Mouse (Mus musculus): ENCODE data around the gene Adamts7. TPM values are rescaled to one million over a fixed set of nuclear protein-coding genes. Genes with fewer than 3 reads are reported as not detected.

The Adamts7 gene
- total RNA-seq, 2 experiments from 2014 or later, result 14.4 to 17.7 TPM

DNA sequence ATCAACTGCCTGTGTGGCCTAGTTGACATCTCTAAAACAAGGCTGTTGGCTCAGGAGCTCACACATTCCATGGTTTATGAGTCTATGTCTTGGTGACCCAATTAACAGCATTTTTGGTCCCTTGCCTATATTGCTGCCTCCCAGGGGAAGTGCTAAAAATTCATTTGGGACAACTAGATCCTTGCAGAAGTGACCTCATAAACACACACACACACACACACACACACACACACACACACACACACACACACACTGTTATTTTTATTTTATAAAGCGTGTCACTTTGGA, 26.2 kb upstream of the Adamts7 start:
- DNase-seq, result no peak
- intact Hi-C loops (cut with DNase I), result no loop called here

DNA sequence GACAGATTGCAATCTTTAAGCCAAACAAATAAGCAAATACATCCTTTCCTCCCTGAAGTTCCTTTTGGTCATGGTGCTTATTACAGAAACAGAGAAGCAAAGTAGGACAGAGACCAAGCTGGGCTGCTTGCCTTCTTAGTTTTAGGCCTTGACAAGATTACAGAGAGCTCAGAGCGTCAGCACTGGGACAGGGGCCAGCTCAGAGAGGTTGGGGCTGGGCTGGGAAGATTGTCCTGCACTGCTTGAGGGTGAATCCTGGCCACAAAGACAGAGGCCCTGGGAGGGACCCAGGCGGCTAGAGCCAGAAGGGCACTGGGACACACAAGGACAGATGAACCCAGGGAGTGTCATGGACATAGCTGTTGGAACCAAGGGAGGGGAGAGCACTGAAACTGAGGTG, 17.1 kb upstream of the Adamts7 start:
- intact Hi-C loops (cut with DNase I), result no loop called here
- DNase-seq, result peak; percentile 61 to 65

DNA sequence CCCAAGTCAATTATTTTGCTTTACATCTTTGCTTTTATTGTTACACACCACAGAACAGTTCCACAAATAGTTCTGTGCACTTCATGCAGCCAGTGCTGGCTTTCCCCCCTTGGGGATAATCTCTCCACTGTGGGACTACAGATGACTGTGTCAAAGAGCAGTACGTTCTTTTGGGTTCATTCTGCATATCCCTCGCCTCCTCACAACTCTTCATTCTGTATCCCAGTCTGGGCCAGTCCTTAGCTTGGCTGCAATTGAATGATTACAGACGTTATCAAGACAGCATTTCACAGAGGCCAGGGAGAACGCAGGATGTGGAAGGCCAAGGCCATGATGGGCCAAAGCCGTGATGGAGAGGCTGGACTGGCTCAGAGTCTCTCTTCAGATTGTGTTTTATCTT, 16.0 kb upstream of the Adamts7 start:
- intact Hi-C loops (cut with DNase I), result no loop called here
- no peak for DNase-seq

DNA sequence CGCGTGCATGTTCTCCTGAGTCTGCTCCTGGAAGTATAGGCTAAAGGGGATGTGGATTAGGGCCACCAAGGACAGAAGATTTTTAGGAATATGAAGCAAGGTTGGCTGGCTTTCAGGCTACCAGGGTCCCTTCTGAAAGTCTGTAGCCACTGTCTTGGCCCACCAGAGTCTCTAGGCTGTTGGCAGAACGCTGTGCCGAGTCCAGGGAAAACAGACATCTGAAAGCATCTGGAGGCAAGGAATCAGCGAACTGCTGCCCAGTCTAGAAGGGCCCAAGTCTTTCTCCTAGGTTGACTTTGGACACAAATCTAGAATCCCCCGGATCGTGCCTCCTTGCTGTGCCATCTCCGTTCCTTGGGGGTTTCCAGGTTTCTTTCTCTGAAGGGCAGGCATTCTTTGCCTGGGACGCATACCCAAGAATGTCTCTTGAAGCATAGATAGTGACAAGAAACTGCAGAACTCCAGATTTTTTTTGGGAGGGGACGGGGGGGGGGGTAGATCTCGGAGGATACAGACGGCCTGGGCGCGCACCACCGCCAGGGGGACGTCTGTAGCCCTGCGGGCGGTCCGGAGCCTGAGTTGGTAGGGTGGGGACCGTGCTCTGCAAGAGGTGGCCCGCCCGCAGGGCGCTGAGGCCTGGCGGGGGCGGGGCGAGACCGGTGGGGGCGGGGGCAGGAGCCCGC, 485 bp upstream of the Adamts7 start:
- DNase-seq, result peak; percentile 73 to 77
- intact Hi-C loops (cut with DNase I), result loop anchor here (2.0 kb wide), 2 partner anchors 32 to 36 kb away; no protein-coding TSS in a partner anchor

DNA sequence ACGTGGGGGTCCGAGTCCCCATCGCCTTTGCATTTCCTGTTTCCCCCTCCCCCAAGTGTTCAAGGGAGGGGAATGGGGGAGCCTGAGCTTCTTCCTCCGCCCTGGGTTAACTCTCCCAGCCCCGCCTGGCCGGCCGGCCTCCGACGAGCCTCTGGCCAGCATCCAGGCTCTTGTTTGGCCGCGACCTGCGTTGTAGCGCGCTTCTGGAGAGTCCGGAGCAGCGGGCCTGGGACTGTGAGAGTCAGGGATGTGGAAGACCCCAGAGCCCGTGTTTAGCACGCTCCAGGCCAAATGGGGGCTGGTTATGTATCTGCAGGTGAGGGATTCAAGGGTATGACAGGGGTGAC, 853 bp downstream of the Adamts7 start:
- peak; percentile 71 to 77 for DNase-seq
- intact Hi-C loops (cut with DNase I), result loop anchor here (2.0 kb wide), 3 partner anchors 19 to 37 kb away; no protein-coding TSS in a partner anchor

DNA sequence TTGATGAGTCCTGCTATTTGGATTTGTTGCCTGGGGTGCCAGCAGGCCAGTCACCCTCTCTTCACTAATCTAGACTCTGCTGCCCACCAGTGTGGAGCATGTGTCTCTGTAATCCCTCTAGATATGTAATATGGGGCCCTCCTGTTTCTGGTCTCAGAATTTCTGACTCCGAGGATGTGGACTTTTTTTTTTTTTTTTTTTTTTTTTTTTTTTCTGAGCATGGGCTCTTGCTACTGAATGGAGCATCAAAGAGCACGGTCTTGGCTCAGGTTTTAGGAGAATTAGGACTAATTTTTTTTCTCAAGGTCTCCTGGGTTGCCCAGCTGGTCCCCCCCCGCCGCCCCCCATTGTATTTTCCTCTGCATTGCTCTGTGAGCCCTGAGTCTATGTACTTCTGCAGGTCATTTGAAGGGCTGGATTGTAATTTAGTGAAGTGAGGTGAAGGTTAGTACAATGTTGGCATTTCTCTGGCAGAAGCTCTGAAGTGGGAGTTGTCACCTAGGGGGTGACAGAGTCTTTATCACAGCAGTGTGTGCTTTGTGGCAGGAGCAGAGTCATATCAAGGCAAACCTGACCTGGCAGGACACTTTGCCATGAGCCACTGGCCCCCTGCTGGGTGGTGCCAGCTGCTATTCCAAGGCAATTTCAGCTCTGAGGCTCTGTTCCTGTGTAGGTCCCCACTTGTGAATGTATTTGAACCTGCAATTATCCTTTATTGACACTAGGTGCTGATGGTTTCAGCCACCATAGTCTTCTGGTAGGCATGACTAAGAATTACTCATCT, 2.0 kb downstream of the Adamts7 start:
- intact Hi-C loops (cut with DNase I), result loop anchor here (2.0 kb wide), 1 partner anchor 18 kb away; no protein-coding TSS in a partner anchor
- no peak for DNase-seq

DNA sequence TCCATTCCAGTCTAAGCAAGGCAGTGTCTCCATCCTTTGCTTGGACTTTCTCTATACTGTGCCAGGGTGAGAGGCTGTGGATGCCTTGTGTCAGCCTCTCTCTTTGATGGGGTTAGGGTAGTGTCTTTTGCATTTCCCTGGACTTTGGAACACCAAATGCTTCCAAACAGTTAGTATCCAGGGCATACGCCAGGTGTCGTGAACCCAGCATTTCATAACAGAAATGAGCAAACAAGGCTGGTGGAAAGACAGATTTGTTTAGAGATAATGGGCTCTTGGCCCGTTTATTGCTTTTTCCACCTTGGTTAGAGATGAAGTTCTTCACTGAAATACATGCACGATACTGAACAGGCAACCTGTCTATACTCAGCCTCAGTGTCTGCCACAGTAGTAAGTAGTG, 2.7 kb downstream of the Adamts7 start:
- intact Hi-C loops (cut with DNase I), result loop anchor here (2.0 kb wide), 1 partner anchor 17 kb away; no protein-coding TSS in a partner anchor

DNA sequence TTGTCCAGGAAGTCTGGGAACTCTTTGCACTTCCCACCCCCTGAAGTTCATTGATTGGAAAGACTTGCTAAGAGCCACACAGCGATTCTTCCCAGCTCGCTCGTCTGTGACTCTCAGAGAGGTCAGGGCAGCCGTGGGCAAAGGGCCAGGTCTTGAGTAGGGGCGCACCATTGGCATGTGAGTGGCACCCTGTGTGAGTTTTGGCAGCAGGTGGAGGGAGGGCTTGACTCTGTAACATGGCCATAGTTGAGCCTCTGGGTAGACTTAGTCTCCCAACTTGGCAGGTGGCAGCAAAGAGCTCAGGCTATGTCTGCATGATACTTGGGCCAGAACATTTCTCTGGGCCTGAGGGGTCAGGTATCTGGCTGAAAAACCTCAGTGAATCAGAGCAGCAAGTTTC, 3.7 kb downstream of the Adamts7 start:
- intact Hi-C loops (cut with DNase I), result no loop called here
- peak; percentile 40 to 52 for DNase-seq

More for the DNA sequence above, 2.7 kb downstream of the Adamts7 start:
- DNase-seq, result no peak

DNA sequence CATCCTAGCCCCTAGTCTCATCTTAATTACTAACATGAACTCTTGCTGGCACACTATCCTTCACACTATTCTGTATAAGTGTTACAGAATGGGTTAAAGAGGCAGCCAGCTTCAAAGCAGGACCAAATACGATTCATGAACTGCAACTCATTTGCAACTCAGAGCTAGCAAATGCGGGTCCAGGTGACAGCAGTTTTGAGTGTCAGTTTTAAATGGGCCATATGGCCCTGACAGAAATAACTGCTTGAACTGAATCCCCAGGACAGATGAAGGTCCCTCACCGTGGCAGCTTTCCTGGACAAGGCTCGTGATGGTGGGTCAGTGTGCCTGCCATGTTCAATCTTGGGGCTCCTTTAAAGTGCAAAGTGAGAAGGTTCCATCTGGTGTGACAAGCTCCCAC, 7.1 kb downstream of the Adamts7 start:
- intact Hi-C loops (cut with DNase I), result no loop called here
- no peak for DNase-seq

DNA sequence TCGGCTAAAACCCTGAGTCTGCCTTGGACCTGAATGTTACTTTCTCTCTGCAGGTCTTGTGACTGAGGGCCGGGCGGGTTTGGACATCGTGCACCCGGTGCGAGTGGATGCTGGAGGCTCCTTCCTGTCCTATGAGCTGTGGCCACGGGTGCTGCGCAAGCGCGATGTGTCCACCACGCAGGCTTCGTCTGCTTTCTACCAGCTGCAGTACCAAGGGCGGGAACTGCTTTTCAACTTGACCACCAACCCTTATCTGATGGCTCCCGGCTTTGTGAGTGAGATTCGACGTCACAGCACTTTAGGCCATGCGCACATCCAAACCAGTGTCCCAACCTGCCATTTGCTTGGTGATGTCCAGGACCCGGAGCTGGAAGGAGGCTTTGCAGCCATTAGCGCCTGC, 8.6 kb downstream of the Adamts7 start:
- intact Hi-C loops (cut with DNase I), result no loop called here
- no peak for DNase-seq

DNA sequence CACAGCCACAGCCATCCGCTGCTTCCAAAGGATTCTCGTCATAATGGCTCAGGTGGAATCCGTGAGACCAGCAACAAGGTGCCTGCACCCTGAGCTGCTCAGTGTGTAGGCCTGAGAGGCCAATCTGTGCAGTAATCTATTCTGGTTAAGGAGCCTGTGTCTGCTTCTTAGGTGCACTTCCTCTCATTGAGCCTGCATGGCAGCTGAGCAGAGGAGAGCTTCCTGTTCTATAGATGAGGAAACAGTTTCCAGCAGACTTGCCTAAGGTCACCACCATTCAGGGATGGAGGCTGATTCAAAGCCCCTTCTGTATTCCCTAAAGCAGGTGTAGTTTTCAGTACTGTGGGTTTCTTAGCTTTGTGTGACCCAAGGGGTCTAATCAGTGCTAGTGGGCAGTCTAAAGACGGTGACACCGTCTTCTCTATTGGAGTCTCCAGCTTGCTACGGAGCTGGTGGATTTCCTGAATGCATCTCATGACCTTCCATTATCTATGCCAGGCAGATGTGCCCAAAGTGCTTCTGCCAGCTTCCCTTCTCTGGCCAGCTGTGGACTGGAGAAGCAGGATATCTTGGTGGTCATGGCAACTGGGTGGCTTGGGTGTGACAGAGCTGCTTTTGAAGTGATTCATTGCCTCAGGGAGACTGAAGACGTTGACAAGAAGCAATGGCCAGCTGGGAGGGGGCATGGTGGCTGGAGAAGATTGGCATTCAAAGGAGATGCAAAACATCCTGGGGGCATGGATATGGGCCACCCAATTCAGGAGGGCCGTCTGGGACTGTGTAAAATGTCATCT, 9.9 kb downstream of the Adamts7 start:
- intact Hi-C loops (cut with DNase I), result no loop called here
- no peak for DNase-seq

DNA sequence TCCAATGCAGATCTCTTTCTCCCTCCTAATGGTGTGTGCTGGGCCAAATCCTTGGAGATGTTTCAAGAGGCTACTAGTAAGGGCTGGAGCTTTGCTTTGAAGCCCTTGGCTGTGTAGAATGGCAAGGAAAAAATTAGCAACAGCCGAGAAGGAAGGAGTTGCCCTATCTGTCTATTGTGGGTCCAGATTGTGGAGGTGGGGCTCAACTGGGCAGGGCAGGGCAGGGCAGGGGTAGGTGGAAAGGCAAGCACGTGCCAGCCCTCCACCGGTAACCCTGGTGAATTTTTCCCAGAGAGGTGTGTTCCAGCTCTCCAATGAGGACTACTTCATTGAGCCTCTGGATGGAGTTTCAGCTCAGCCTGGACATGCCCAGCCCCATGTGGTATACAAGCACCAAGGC, 10.5 kb downstream of the Adamts7 start:
- intact Hi-C loops (cut with DNase I), result no loop called here

DNA sequence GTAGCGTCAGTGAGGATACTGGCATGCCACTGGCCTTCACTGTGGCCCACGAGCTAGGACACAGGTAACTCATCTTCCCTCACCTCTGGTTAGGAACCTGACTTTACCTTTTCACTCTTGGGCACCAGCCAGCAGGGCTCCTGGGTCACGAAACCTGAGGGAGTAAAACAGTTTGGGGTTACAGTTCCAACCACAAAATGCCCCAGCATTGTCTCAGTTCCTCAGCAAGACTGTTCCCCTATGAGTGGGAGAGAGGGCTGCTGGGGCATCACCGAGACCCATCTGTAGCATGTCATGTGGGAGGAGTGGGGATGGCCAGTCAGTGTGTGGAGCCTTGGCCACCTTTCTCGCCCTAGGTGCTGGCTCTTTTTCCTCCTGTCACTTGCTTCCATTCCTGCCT, 16.5 kb downstream of the Adamts7 start:
- DNase-seq, result no peak
- intact Hi-C loops (cut with DNase I), result no loop called here

More for the DNA sequence above, 10.5 kb downstream of the Adamts7 start:
- no peak for DNase-seq

DNA sequence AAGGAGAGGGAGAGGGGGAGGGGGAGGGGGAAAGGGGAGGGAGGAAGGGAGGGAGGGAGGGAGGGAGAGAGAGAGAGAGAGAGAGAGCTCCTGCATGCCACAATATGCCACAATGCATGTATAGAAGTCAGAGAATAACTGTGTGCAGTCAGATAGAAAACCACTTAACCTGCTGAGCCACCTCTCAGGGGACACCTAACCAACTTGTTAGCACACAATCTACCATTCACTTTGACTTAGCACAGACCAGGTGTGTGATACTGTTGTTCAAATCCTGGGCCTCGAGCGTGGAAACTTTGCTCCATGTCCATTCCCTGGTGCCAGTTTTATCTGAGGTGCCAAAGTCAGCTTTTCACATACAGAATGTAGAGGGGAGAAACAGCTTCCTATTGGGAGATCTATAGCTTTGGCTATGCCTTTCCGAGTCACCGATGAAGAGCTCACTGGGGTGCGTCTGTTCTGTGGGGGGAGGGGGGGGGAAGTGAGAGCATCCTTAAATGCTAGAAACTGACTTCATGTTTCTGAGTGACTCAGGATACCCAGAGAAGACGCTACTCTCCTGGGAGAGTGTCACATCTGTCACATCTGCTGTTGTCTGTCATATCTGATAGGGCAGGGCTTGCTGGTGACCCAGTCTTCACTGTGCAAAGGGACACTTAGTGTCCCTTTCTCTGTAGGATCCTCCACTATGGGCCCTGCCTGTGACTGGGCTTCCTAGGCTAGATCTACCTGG, 19.0 kb downstream of the Adamts7 start:
- DNase-seq, result no peak
- intact Hi-C loops (cut with DNase I), result loop anchor here (2.0 kb wide), 1 partner anchor 17 kb away; no protein-coding TSS in a partner anchor

DNA sequence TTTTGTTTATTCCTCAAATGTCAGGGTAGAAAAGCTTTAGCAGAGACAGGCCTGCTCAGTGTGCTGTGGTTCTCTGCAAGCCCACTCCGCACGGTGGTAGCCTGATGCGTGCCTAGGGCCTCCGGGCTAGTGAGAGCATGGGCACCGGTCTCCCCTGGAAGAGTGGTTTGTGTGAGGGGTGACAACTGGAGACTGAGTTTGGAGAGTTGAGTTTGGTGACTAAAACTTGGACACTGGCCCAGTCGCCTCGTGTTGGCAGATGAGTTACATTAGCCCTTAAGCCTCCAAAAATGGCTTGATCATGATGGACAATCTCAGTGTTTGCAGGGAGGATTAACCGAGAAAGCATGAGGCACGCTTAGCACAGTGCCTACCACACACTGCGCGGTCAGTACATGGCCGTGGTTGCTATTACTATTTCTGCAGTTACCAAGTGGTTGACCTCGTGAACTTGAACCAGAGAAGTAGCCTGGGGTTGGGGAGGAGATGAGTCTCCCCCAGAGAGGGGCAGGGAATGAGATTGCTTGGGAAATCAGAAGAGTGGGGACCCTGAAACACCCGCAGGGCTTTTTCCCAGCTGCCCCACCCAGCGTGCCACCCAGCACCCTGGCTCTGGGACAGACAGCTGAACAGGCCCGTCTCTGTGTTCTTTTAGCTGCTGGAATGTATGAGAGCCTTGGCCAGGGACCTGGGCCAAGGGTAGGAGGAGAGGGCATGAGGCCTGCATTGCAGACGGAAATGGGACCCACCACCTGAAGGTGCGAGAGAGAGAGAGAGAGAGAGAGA, 20.0 kb downstream of the Adamts7 start:
- intact Hi-C loops (cut with DNase I), result loop anchor here (2.0 kb wide), 1 partner anchor 18 kb away; no protein-coding TSS in a partner anchor
- no peak for DNase-seq

DNA sequence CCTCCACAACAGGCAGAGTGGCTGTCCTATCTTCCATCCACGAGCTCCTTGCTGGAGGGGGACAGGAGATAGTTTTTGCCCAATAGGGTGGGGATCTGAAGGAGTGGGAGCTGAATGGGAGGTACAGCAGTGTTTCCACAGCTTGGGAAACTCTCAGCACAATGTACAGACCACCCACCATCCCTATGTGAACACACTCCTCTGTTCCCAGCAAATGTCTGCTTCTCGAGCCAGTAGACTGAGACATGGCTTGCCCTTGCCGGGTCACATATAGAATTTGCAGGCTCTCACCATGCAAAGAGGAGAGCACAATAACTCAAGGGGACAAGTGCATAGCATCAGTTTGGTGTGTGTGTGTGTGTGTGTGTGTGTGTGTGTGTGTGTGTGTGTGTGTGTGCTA, 20.7 kb downstream of the Adamts7 start:
- no peak for DNase-seq
- intact Hi-C loops (cut with DNase I), result loop anchor here (2.0 kb wide), 1 partner anchor 19 kb away; no protein-coding TSS in a partner anchor

DNA sequence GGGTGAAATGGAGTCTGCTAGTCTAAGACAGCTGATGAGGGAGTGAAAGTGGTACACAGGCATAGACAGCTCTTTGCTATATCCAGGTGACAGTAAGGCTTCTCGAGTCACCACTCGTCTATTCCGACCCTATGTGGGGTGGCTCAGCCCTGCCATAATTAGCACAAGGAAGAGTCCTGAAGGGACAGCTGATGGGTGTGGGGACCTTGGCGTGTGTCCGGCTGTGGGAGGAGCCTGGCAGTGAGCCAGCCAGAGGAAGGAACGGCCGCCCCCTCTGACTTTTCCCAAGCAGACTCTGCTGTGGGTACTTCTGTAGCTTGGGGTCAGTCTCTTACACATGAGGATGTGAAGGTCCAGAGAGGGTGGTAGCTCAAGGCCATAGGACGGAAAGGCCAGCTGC, 21.2 kb downstream of the Adamts7 start:
- DNase-seq, result peak; percentile 73 to 78
- intact Hi-C loops (cut with DNase I), result no loop called here

DNA sequence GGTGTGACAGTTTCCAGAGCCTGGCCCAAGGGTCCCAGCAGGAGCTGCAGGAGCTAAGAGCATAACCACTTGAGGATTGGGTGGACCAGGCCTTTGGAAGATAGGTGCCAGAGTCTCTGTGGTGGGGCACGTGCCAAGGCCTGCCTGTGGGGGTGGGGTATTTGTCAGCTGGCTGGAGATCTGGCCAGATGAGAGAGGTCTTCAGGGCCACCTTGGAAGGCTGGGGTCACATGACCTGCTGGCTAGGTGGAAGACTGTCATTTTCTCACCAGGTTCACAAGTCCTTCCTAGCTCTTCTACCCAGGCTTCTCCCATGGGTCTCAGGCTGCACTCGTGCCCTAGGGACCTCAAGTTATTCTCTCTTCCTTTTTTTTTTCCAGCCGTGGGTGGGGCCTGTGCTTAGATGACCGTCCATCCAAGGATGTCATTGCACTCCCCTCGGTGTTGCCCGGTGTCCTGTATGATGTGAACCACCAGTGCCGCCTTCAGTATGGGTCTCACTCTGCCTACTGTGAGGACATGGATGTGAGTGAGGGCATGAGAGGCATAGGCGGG, 22.6 kb downstream of the Adamts7 start:
- DNase-seq, result no peak
- intact Hi-C loops (cut with DNase I), result no loop called here

DNA sequence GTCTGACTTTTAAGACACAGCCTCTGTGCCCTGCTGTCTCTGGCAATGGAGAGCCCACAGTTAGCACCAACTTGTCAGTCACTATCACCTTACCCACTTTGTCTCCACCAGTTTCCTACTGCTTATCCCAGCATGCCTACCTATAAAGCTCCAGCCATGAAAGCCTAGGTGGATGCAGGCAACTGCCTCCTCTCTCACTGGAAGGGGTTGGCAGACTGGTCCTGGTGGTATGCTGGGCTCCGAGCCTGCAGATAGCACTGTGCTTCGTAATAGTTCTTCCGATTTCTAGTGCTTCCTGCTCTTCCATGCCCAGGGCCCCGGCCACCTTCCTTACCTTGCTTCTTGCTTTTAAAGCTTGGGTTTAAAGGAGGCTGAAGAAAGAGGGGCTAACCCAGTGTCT, 26.0 kb downstream of the Adamts7 start:
- intact Hi-C loops (cut with DNase I), result no loop called here
- DNase-seq, result no peak

All from heart, postnatal 36 days (tissue).